Comparison of ENCODE assay signal across 8 mouse cellular contexts in genomic region chr3:88484597-88485316, GRCm38 (mm10). TPM values are rescaled to one million over a fixed set of nuclear protein-coding genes. Genes with fewer than 3 reads are reported as not detected.
A peak's percentile ranks its signal among the peaks of the same experiment; 100 is the strongest.
DNase-seq lines count a peak whose midpoint lies in the region; ATAC-seq and TF ChIP-seq lines count a peak whose summit lies in the region.

No protein-coding gene starts in this region.

- H3K4me3 ChIP-seq in intestine, embryonic 14.5 days (ENCODE audit: low read depth, low read length), result peak overlapping the region; percentile 4; the same call in 1 of the 2 replicates
- H3K4me3 ChIP-seq in intestine, postnatal 0 days (ENCODE audit: low read depth, low read length), result no peak overlapping the region
- no peak overlapping the region for H3K4me3 ChIP-seq in midbrain, embryonic 16.5 days (ENCODE audit: low read depth, low read length)

- peaks cover 19% of the 10 kb centered on the region for H3K36me3 ChIP-seq in intestine, embryonic 14.5 days (ENCODE audit: control insufficient read depth, insufficient read depth, low read length)
- peaks cover 54% of the 10 kb centered on the region for H3K36me3 ChIP-seq in intestine, postnatal 0 days (ENCODE audit: control insufficient read depth, insufficient read depth)
- H3K36me3 ChIP-seq in midbrain, embryonic 16.5 days (ENCODE audit: control insufficient read depth, insufficient read depth, low read length), result peaks cover 20% of the 10 kb centered on the region

- no peak for TF ChIP-seq CTCF in intestine, postnatal 0 days (IDR thresholded peaks at IDR 0.05; ENCODE audit: low read depth)

- ATAC-seq in intestine, embryonic 14.5 days (replicated peaks; ENCODE audit: low FRiP score, low TSS enrichment, low read depth), result no peak
- no peak for ATAC-seq in intestine, postnatal 0 days
- ATAC-seq in granulocyte monocyte progenitor cell, adult 5-6 weeks (replicated peaks; ENCODE audit: poor library complexity, severe bottlenecking), result peak; percentile 30
- ATAC-seq in midbrain, embryonic 16.5 days, result no peak

- peaks cover 25% of the 10 kb centered on the region for H3K27me3 ChIP-seq in intestine, embryonic 14.5 days (replicated peaks; ENCODE audit: control insufficient read depth, insufficient read depth, low read length)
- H3K27me3 ChIP-seq in intestine, postnatal 0 days (replicated peaks; ENCODE audit: control insufficient read depth, insufficient read depth, low read length), result peaks cover 6% of the 10 kb centered on the region; the same call in 1 of the 2 replicates
- peaks cover 38% of the 10 kb centered on the region for H3K27me3 ChIP-seq in midbrain, embryonic 16.5 days (ENCODE audit: control insufficient read depth, insufficient read depth, low read depth, low read length)

- no peak overlapping the region for H3K9ac ChIP-seq in intestine, embryonic 14.5 days (ENCODE audit: low read length)
- H3K9ac ChIP-seq in intestine, postnatal 0 days (ENCODE audit: low read depth, low read length), result no peak overlapping the region
- H3K9ac ChIP-seq in midbrain, embryonic 16.5 days (ENCODE audit: low read depth, low read length), result peak overlapping the region; percentile 35

- 20% methylated on average over 39 of the region's 39 CpGs for WGBS in intestine, embryonic 14.5 days
- WGBS in intestine, postnatal 0 days, result 61% methylated on average over 39 of the region's 39 CpGs
- 17% methylated on average over 39 of the region's 39 CpGs for WGBS in midbrain, embryonic 16.5 days

- intact Hi-C loops in left cerebral cortex, postnatal 10 days (cut with DNase I), result no loop called here

- no peaks in the 10 kb centered on the region for H3K9me3 ChIP-seq in intestine, embryonic 14.5 days (ENCODE audit: control insufficient read depth, low read length)
- H3K9me3 ChIP-seq in intestine, postnatal 0 days (ENCODE audit: control insufficient read depth), result no peaks in the 10 kb centered on the region
- H3K9me3 ChIP-seq in midbrain, embryonic 16.5 days (replicated peaks; ENCODE audit: control insufficient read depth, low read length, poor library complexity, severe bottlenecking), result no peaks in the 10 kb centered on the region

- H3K27ac ChIP-seq in intestine, embryonic 14.5 days (ENCODE audit: low read depth), result no peak overlapping the region
- H3K27ac ChIP-seq in intestine, postnatal 0 days (ENCODE audit: low read depth, low read length), result no peak overlapping the region
- H3K27ac ChIP-seq in midbrain, embryonic 16.5 days (ENCODE audit: low read length), result no peak overlapping the region

- DNase-seq in intestine, embryonic 14.5 days (ENCODE audit: low spot score), result peak; percentile 70
- peak; percentile 49 for DNase-seq in R1 (ENCODE audit: low read depth, low spot score)
- DNase-seq in adrenal gland, adult 8-10 months, result no peak
- DNase-seq in left cerebral cortex, postnatal 10 days (ENCODE audit: extremely low spot score in 1 of 2, low spot score in 2 of 2), result no peak
- DNase-seq in ovary, postnatal 10 days (ENCODE audit: low spot score), result no peak

- H3K4me2 ChIP-seq in intestine, embryonic 14.5 days (ENCODE audit: low read length), result peak overlapping the region; percentile 39
- no peak overlapping the region; the same call in 1 of the 2 replicates for H3K4me2 ChIP-seq in intestine, postnatal 0 days (replicated peaks; ENCODE audit: low read depth)
- H3K4me2 ChIP-seq in midbrain, embryonic 16.5 days (ENCODE audit: low read length), result peak overlapping the region; percentile 26

- H3K4me1 ChIP-seq in intestine, embryonic 14.5 days (replicated peaks; ENCODE audit: control insufficient read depth, insufficient read depth, low read length), result peaks cover 5% of the 10 kb centered on the region
- H3K4me1 ChIP-seq in intestine, postnatal 0 days (replicated peaks; ENCODE audit: control insufficient read depth, insufficient read depth, low read length), result 0 out of 2 replicates have a peak, but pooled peaks cover 4% of the 10 kb centered on the region
- H3K4me1 ChIP-seq in midbrain, embryonic 16.5 days (ENCODE audit: control insufficient read depth, insufficient read depth, low read length), result peaks cover 5% of the 10 kb centered on the region; the same call in 1 of the 2 replicates

RNA-seq across cellular contexts. Expression of gene Sema4a, which starts 23.8 kb away (rescaled TPM):
- polyA plus RNA-seq in intestine, embryonic 14.5 days (2014; fragmentation: Nextera tagmentation; extraction: Ambion mirVana), result 11.1 and 13.3 TPM in 2 replicates
- polyA plus RNA-seq in intestine, postnatal 0 days (2015; fragmentation: Nextera tagmentation; extraction: Ambion mirVana), result 93.1 and 101 TPM in 2 replicates
- 24.0 and 38.5 TPM in 2 replicates for total RNA-seq in granulocyte monocyte progenitor cell, adult 5-6 weeks (2014; fragmentation: Nextera tagmentation)
- 25.1 and 35.7 TPM in 2 replicates for total RNA-seq in granulocyte monocyte progenitor cell, adult 5-6 weeks (2017)
- 42.5 and 44.0 TPM in 2 replicates for polyA plus RNA-seq in midbrain, embryonic 16.5 days (2015; fragmentation: Nextera tagmentation; extraction: Ambion mirVana)
- total RNA-seq in adrenal gland, adult 8-10 months (2022), result 10 to 100 TPM; 12.2 to 14.0 (median 12.5) TPM
- 10 to 100 TPM; 46.5 to 52.6 TPM for total RNA-seq in left cerebral cortex, postnatal 10 days (2021)

RNA-seq across cellular contexts. Expression of gene Lmna, which starts 25.0 kb away (rescaled TPM):
- polyA plus RNA-seq in intestine, embryonic 14.5 days (2014; fragmentation: Nextera tagmentation; extraction: Ambion mirVana), result 86.0 and 96.0 TPM in 2 replicates
- polyA plus RNA-seq in intestine, postnatal 0 days (2015; fragmentation: Nextera tagmentation; extraction: Ambion mirVana), result 92.5 and 96.5 TPM in 2 replicates
- not detected in 2 replicates for total RNA-seq in granulocyte monocyte progenitor cell, adult 5-6 weeks (2014; fragmentation: Nextera tagmentation)
- 0.41 and 1.6 TPM in 2 replicates for total RNA-seq in granulocyte monocyte progenitor cell, adult 5-6 weeks (2017)
- 51.0 and 59.7 TPM in 2 replicates for polyA plus RNA-seq in midbrain, embryonic 16.5 days (2015; fragmentation: Nextera tagmentation; extraction: Ambion mirVana)
- total RNA-seq in adrenal gland, adult 8-10 months (2022), result 100 to 1,000 TPM in 3 of 4 experiments, 10 to 100 TPM in 1; 88.2 to 134 (median 124) TPM
- 10 to 100 TPM; 47.2 to 48.6 TPM for total RNA-seq in left cerebral cortex, postnatal 10 days (2021)

RNA-seq across cellular contexts. Expression of gene Mex3a, which starts 47.4 kb away (rescaled TPM):
- polyA plus RNA-seq in intestine, embryonic 14.5 days (2014; fragmentation: Nextera tagmentation; extraction: Ambion mirVana), result 19.8 and 23.8 TPM in 2 replicates
- 2.8 TPM in 2 replicates for polyA plus RNA-seq in intestine, postnatal 0 days (2015; fragmentation: Nextera tagmentation; extraction: Ambion mirVana)
- 3.8 and 5.1 TPM in 2 replicates for total RNA-seq in granulocyte monocyte progenitor cell, adult 5-6 weeks (2014; fragmentation: Nextera tagmentation)
- 1.7 and 2.5 TPM in 2 replicates for total RNA-seq in granulocyte monocyte progenitor cell, adult 5-6 weeks (2017)
- polyA plus RNA-seq in midbrain, embryonic 16.5 days (2015; fragmentation: Nextera tagmentation; extraction: Ambion mirVana), result 28.6 and 33.0 TPM in 2 replicates
- total RNA-seq in adrenal gland, adult 8-10 months (2022), result 1 to 10 TPM; 2.8 to 4.3 (median 3.9) TPM
- total RNA-seq in left cerebral cortex, postnatal 10 days (2021), result 10 to 100 TPM in 1 of 2 experiments, 1 to 10 TPM in 1; 6.9 to 10.7 TPM

RNA-seq across cellular contexts. Expression of gene Slc25a44, which starts 59.8 kb away (rescaled TPM):
- polyA plus RNA-seq in intestine, embryonic 14.5 days (2014; fragmentation: Nextera tagmentation; extraction: Ambion mirVana), result 19.7 and 20.1 TPM in 2 replicates
- polyA plus RNA-seq in intestine, postnatal 0 days (2015; fragmentation: Nextera tagmentation; extraction: Ambion mirVana), result 30.4 and 31.7 TPM in 2 replicates
- total RNA-seq in granulocyte monocyte progenitor cell, adult 5-6 weeks (2014; fragmentation: Nextera tagmentation), result 13.1 and 13.5 TPM in 2 replicates
- 11.6 and 13.8 TPM in 2 replicates for total RNA-seq in granulocyte monocyte progenitor cell, adult 5-6 weeks (2017)
- polyA plus RNA-seq in midbrain, embryonic 16.5 days (2015; fragmentation: Nextera tagmentation; extraction: Ambion mirVana), result 36.7 and 39.3 TPM in 2 replicates
- total RNA-seq in adrenal gland, adult 8-10 months (2022), result 10 to 100 TPM; 44.3 to 50.8 (median 47.0) TPM
- 10 to 100 TPM; 60.3 to 62.5 TPM for total RNA-seq in left cerebral cortex, postnatal 10 days (2021)

Comparison
In these comparisons a context has a peak if more than half of its experiments do, and no peak if none do; other contexts are left out.
1. DNase-seq: peak in intestine, embryonic 14.5 days (single experiment) and R1 (single experiment); none in adrenal gland, adult 8-10 months (single experiment), left cerebral cortex, postnatal 10 days (0 of 2) and ovary, postnatal 10 days (single experiment).
2. RNA of gene Lmna, which starts 25.0 kb away (total RNA-seq): 88.2 to 134 TPM in adrenal gland, adult 8-10 months and 47.2 to 48.6 TPM in left cerebral cortex, postnatal 10 days; 0.41 to 1.6 TPM in granulocyte monocyte progenitor cell, adult 5-6 weeks; every median in the first group is over 10 times any median in the second.